Mouse (Mus musculus): ENCODE data around the gene Lrrc20. TPM values are rescaled to one million over a fixed set of nuclear protein-coding genes. Genes with fewer than 3 reads are reported as not detected.
"Not testable (repeated sequence)": the region's sequence is repeated elsewhere in the genome, so short reads cannot be mapped to it uniquely, and the experiment has no call there.

Lrrc20 gene
- polyA plus RNA-seq, 2 experiments from 2014 or later: 5.8 to 9.1 TPM

GRCm38 (mm10) chr10:61587241-61587849 lies 111.7 kb downstream of the Lrrc20 start:
- no peak for ATAC-seq

DNA sequence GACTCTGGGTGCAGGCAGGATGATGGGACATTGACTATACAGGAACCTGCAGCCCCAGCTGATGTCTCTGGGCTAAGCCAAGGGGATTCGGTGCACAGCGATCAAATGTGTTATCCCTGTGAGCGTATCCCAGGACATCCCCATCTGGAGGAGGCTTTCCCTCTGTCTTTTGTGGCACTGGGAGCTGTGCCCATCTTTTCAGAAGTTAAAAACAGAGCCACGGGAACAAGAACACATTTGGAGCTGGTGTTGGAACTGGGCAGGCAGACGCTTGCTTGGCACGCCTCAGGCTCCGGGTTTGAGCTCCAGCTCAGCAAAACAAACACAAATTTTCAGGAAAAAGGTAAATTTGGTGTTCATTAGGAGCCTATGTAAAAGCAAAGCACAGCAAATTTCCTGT lies 122.4 kb downstream of the Lrrc20 start:
- ATAC-seq: no peak

- no peak for ATAC-seq
Observed at GRCm38 (mm10) chr10:61599556-61600114, 124.0 kb downstream of the Lrrc20 start.

DNA sequence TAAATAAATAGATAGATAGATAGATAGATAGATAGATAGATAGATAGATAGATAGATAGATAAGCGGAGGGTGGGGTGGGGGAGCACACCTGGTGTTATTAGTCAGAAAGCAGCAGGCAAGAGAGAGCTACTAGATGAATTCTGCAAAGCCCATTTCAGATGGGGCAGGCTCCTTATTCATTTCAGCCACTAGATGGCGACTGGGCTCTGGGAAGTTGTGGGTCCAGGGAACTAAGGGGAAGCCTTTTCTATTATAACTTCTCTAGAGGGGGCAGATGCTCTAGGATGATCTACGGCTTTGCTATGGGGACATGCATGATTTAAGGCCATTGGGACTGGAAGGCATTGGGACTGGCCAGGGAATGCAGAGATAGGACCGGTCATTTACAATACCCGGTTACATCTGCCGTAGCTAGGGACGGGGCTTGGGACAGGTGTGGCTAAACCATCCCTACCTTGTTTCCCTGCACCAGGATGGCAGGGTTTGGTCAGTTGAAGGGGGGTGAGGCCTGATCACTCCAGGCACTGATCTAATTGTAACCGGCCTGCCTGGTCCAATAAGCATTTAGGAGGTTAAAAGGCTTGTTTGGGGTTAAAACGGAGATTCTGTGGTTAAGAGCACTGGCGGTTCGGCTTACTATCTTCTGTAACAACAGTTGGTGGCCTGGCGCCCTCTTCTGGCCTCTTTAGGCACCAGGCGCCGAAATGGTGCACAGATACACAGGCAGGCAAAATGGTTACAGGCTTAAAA lies 126.9 kb downstream of the Lrrc20 start:
- peak; percentile 84 for ATAC-seq

DNA sequence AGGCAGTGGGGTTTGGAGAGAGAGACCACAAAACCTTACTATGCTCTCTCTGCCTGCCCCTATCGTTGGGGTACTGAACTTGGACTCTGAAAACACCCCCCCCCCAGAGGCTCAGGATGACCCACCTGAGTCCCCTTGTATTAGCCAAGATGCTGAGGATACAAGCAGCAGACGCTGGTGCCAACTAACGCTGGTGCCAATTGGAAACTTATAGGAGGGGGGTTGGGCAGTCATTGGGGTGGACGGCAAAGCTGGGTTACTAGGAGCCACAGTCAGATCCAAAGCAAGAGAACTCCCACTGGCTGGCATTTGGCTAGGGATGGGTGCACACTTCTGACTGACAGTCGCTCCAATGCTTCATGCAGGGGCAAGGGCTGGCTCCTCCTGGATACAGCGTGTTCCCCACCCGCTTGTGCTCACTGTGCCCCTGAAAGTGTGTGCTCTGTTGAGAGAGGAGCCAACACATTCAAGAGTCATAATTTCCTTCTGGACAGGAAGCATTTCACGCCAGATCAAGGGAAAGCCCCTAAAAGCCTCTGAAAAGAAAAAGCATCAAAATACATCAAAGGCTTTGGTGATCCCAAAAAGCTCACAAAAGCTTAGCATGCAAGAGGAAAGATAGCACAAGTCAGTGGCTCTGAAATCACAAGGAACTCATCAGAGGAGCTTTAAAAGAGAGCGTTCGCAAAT lies 128.9 kb downstream of the Lrrc20 start:
- no peak for ATAC-seq

- ATAC-seq: not testable (repeated sequence)
Observed at GRCm38 (mm10) chr10:61605381-61605780, 129.8 kb downstream of the Lrrc20 start.

DNA sequence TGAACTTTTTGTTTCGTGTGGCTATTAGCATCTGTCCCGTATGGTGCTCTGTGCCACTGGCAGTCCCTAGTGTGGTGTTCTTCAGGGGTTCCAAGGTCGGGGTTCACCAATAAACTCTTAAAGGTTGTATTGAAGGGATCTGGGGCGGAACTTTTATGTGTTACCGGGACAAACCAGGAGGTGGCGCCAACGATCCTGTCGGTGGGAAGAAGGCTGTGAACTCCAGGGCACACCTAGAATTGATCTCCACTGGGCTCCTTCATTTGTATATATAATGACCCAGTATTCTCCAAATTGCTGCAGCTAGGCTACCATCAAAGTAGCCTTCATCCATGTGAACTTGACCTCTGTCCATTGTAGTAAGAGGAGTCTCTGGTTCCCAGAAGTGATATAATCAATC lies 130.2 kb downstream of the Lrrc20 start:
- ATAC-seq: peak; percentile 65

GRCm38 (mm10) chr10:61608233-61608632 lies 132.6 kb downstream of the Lrrc20 start:
- no peak for ATAC-seq

DNA sequence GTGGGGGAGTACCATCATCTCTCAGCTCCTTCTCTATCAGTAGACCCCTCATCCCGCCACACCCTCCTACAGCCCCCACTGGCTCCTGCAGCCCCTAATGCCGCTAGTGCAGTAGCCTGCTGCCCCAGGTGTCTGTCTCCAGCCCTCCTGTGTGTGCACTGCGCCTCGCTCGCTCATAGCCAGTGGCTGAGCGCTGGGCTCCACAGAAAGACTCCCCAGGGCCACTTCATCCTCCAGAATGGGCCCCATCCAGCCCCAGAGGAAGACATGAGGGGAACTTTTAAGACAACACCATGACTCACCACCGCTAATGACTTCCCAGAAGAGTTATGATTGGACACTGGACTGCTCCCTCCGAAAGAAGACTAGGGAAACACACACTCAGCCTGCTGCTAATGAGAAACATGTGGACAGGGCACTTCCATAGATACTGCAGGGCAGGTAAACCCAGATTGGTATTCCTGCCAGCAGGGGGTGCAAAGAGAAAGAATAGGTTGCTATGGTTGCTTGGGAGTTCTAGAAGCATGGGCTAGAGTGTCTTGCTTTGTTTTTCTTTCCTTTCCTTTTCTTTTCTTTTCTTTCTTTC lies 135.1 kb downstream of the Lrrc20 start:
- peak; percentile 39 for ATAC-seq

DNA sequence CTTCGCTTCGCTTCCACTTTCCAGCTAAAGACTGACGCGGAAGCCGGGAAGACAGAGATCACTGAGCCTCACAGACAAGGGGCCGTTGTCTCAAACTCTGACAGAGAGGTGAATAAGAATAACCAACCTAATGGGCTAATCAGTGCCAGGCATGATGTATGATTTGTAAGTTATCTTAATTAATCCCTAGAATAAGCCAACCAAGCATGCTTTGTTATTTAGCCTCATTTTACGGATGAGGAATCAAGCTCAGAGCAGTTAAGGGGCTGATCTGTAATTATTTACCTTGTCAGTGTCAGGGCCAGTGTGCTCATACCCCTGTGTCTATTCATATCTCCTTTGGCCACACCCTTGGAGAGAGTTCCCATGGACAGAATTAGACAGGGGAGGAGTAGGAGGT lies 138.7 kb downstream of the Lrrc20 start:
- ATAC-seq: no peak

DNA sequence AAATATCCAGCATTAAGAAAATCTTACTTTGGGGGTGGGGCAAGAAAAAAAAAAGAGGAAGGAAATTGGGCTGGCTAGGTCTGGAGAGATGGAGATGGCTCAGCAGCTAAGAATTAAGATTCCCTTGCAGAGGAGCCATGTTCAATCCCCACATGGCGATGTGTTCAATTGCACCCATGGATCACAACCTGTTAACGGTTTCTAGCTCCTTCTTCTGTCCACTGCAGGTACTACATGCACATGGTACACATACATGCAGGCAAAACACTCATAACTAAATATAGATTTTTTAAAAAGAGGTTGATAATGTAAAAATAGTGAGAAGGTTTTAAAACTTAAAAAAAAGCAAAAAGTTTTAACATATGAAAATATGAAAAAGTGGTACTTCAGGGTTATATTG lies 142.9 kb downstream of the Lrrc20 start:
- no peak for ATAC-seq

- no peak for ATAC-seq
Observed at GRCm38 (mm10) chr10:61621681-61622080, 146.1 kb downstream of the Lrrc20 start.

DNA sequence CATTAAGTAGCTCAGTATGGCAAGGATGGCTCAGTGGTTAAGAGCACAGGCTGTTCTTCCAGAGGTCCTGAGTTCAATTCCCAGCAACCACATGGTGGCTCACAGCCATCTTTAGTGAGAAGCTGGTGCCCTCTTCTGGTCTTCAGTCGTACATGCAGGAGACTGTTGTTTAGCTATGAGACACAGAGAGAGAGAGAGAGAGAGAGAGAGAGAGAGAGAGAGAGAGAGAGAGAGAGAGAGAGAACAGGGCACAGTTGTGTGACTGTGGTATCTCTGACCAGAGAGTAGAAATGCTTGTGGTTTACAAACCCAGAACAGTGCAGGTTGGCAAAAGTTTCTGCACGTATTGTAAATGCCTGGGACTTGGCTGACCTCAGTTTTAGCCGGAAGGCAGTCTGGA lies 148.3 kb downstream of the Lrrc20 start:
- ATAC-seq: not testable (repeated sequence)

DNA sequence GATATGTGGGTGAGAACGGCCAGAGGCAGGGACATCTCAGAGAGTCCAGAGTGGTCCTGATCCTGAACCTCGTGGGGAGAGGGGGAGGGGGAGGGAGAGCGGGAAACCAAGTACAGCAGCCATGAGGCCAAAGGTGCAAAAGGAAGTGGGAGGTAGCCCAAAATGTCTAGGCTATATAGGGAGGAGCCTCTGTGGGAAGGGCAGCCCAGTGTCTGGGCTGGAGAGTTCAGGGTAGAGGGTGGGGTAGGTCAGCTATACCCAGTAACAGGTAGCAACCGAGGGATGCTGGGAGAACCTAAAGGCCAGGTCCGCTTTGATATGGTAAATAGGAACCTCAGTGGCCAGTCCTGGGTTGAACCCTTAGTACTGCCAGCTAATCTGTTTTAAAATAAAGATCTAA lies 149.2 kb downstream of the Lrrc20 start:
- ATAC-seq: no peak

DNA sequence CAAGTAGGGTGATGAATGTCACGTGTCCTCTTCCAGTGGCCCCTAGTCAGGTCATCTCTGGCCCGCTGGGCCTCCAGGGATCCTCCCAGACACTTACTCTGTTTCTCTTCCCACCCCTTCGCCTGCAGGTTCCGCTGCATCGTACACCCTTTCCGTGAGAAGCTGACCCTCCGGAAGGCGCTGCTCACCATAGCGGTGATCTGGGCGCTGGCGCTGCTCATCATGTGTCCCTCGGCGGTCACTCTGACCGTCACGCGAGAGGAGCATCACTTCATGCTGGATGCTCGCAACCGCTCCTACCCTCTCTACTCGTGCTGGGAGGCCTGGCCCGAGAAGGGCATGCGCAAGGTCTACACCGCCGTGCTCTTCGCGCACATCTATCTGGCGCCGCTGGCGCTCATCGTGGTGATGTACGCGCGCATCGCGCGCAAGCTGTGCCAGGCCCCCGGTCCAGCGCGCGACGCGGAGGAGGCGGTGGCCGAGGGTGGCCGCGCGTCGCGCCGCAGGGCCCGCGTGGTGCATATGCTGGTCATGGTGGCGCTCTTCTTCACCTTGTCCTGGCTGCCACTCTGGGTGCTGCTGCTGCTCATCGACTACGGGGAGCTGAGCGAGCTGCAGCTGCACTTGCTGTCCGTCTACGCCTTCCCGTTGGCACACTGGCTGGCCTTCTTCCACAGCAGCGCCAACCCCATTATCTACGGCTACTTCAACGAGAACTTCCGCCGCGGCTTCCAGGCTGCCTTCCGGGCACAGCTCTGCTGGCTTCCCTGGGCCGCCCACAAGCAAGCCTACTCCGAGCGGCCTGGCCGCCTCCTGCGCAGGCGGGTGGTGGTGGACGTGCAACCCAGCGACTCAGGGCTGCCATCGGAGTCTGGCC lies 150.0 kb downstream of the Lrrc20 start:
- peak; percentile 39 for ATAC-seq

DNA sequence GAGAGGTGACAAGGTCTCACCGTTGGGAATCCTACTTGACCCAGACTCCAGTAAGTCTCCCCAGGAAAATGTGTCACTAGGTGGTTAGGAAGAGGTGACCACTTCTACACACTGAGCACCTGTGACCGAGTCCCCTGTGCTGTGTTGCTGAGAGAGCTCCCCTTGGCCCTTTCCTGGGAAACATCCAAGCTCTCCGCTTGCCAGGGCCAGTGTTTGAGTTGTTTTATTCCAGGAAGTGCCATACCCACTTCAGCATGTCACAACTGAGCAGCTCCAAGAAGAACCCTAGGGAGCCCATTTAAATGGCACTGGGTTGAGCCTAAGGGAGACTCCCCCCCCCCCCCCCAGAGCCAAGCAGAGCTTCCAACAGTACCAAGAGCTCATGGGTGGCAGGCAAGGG lies 150.9 kb downstream of the Lrrc20 start:
- ATAC-seq: no peak

DNA sequence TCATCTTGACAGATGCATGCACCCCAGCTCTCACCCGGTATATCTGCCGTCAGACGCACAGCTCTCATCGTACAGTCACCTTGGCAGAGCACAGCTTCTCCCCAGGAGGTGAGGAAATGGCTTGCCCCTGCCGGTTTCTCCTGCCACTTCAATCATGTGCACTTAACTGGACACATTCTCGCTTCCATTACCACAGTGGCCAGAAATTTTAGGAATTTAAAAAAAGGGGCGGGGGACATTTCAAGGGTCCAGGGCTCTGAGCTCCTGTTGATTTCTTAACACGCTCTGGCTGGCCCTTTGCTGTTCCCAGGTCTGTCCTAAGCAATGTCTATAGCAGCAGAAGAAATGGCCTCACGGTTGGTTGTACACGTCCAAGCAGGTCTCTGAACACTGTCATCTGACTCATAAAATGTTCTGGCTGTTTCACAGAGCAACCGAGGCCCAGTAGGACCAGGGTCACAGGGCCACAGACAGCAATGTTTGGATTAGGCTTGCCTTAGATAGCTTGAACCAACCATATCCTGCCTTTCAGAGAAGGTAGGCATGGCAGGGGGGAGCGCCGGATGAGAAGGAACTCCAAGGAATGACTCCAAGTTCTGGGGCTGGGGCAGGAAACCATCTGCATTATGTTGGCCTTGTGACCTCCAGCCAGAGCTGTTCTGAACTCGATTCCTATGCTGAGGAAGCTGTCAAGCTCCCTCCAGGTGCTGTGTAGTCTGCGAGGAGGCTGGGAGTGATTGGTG lies 151.8 kb downstream of the Lrrc20 start:
- ATAC-seq: no peak

- ATAC-seq: no peak
Observed at GRCm38 (mm10) chr10:61627938-61628250, 152.3 kb downstream of the Lrrc20 start.

Data from CD4-positive, CD25-positive, alpha-beta regulatory T cell, adult 4 months (primary cell).